Mouse (Mus musculus): ENCODE measurements around the gene Arl9. TPM values are rescaled to one million over a fixed set of nuclear protein-coding genes. Genes with fewer than 3 reads are reported as not detected.

Arl9 gene
- polyA plus RNA-seq, 1 experiment from 2014 or later = not detected

DNA sequence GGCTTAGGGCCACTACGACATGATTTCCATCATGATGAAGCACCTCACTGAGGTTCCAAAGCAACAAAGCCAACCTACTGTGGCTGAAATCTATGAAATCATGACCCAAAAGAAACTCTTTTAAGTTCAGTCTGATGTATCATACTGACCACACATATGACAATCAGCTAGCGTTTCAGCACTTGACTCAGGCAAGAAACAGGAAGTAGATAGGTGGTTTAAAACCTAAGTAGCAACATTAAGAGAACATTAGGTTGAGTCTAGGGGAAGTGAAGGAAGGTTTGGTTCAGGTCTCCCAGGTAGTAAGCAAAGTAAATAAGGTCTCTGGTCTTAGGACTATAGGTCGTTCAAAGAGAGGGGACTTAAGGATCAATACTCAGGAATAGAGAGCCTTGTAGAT is 30.4 kb upstream of the Arl9 start:
- H3K9ac ChIP-seq (ENCODE audit: low read depth, low read length) = peak overlapping the region; percentile 74
- H3K27ac ChIP-seq (ENCODE audit: low read depth, low read length) = no peak overlapping the region
- peak overlapping the region; percentile 88 for H3K4me2 ChIP-seq (ENCODE audit: low read length)
- H3K9me3 ChIP-seq (ENCODE audit: control insufficient read depth, low read length) = no peaks in the 10 kb centered on the region
- H3K4me1 ChIP-seq (ENCODE audit: control insufficient read depth, insufficient read depth, low read depth, low read length) = peaks cover 12% of the 10 kb centered on the region
- H3K36me3 ChIP-seq (ENCODE audit: control insufficient read depth, insufficient read depth, low read length) = peaks cover 5% of the 10 kb centered on the region
- ATAC-seq = no peak
- H3K27me3 ChIP-seq (replicated peaks; ENCODE audit: control insufficient read depth, insufficient read depth, low read length) = no peaks in the 10 kb centered on the region
- 75% methylated on average over 3 of the region's 3 CpGs for WGBS
- H3K4me3 ChIP-seq (ENCODE audit: low read length) = peak overlapping the region; percentile 68

GRCm38 (mm10) chr5:76974207-76974553 is 29.7 kb upstream of the Arl9 start:
- H3K9ac ChIP-seq (ENCODE audit: low read depth, low read length) = peak overlapping the region; percentile 74
- no peaks in the 10 kb centered on the region for H3K9me3 ChIP-seq (ENCODE audit: control insufficient read depth, low read length)
- ATAC-seq = peak; percentile 65
- WGBS = 2% methylated on average over 17 of the region's 17 CpGs
- peaks cover 12% of the 10 kb centered on the region for H3K4me1 ChIP-seq (ENCODE audit: control insufficient read depth, insufficient read depth, low read depth, low read length)
- H3K4me2 ChIP-seq (ENCODE audit: low read length) = peak overlapping the region; percentile 88
- no peaks in the 10 kb centered on the region for H3K27me3 ChIP-seq (replicated peaks; ENCODE audit: control insufficient read depth, insufficient read depth, low read length)
- H3K36me3 ChIP-seq (ENCODE audit: control insufficient read depth, insufficient read depth, low read length) = peaks cover 2% of the 10 kb centered on the region
- no peak overlapping the region for H3K27ac ChIP-seq (ENCODE audit: low read depth, low read length)
- peak overlapping the region; percentile 68 for H3K4me3 ChIP-seq (ENCODE audit: low read length)

DNA sequence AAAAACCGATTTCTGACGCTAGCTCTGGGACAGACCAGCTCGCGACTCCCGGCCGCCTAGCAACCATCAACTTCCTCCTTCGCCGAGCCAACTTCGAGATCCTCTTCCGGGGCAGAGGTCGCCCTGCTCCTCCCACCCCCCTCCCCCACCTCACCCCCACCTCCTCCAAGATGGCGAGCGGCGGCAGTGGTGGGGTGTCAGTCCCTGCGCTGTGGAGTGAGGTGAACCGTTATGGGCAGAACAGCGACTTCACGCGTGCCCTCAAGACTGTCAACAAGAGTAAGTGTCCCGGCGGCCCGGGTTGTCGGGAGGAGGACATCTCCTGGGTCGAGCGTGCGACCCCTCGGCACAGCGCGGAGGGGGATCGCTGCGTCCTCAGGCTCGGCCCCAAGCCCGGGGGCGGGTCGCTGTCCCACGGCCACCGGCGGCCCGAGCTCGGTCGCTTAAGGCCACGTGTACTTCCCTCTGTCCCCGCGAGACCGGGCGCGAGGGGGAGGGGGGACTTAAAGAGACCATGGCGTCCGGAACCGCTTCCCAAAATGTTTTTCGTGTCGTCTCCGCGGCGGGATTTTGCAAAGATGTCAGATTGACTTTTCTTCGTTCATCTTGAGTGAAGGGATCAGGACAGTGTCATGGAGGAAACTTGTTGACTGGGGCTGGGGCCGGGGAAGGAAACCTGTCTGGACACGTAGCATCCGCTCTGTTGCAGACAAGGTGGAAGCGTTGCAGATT is 29.1 kb upstream of the Arl9 start, which contains the start of gene Srp72:
Gene Srp72, plus strand, starts transcription at position 130 of the 732 bp plus-strand sequence.
- H3K4me2 ChIP-seq (ENCODE audit: low read length) = peak within 1 kb of the TSS; percentile 88
- no peaks in the 10 kb centered on the region for H3K9me3 ChIP-seq (ENCODE audit: control insufficient read depth, low read length)
- WGBS = under 1% methylated on average over 51 of the region's 60 CpGs
- no peaks in the 10 kb centered on the region for H3K27me3 ChIP-seq (replicated peaks; ENCODE audit: control insufficient read depth, insufficient read depth, low read length)
- peak within 1 kb of the TSS; percentile 68 for H3K4me3 ChIP-seq (ENCODE audit: low read length)
- H3K27ac ChIP-seq (ENCODE audit: low read depth, low read length) = peak within 1 kb of the TSS; percentile 77
- peak; percentile 95 for ATAC-seq
- peak within 1 kb of the TSS; percentile 74 for H3K9ac ChIP-seq (ENCODE audit: low read depth, low read length)
- H3K4me1 ChIP-seq (ENCODE audit: control insufficient read depth, insufficient read depth, low read depth, low read length) = peaks cover 12% of the 10 kb centered on the region
- H3K36me3 ChIP-seq (ENCODE audit: control insufficient read depth, insufficient read depth, low read length) = peaks cover 5% of the 10 kb centered on the region

GRCm38 (mm10) chr5:76975736-76976135 is 28.1 kb upstream of the Arl9 start:
- H3K36me3 ChIP-seq (ENCODE audit: control insufficient read depth, insufficient read depth, low read length) = peaks cover 11% of the 10 kb centered on the region
- H3K27me3 ChIP-seq (replicated peaks; ENCODE audit: control insufficient read depth, insufficient read depth, low read length) = no peaks in the 10 kb centered on the region
- H3K9ac ChIP-seq (ENCODE audit: low read depth, low read length) = no peak overlapping the region
- peaks cover 12% of the 10 kb centered on the region for H3K4me1 ChIP-seq (ENCODE audit: control insufficient read depth, insufficient read depth, low read depth, low read length)
- H3K4me2 ChIP-seq (ENCODE audit: low read length) = peak overlapping the region; percentile 67
- H3K9me3 ChIP-seq (ENCODE audit: control insufficient read depth, low read length) = no peaks in the 10 kb centered on the region
- H3K4me3 ChIP-seq (ENCODE audit: low read length) = peak overlapping the region; percentile 68; the same call in 1 of the 2 replicates
- H3K27ac ChIP-seq (ENCODE audit: low read depth, low read length) = no peak overlapping the region
- no peak for ATAC-seq
- 85% methylated on average over 8 of the region's 8 CpGs for WGBS

- no peak overlapping the region for H3K4me3 ChIP-seq (ENCODE audit: low read length)
- ATAC-seq = no peak
- no peaks in the 10 kb centered on the region for H3K4me1 ChIP-seq (ENCODE audit: control insufficient read depth, insufficient read depth, low read depth, low read length)
- H3K4me2 ChIP-seq (ENCODE audit: low read length) = no peak overlapping the region
- WGBS = 92% methylated on average over 11 of the region's 11 CpGs
- H3K9ac ChIP-seq (ENCODE audit: low read depth, low read length) = no peak overlapping the region
- no peaks in the 10 kb centered on the region for H3K27me3 ChIP-seq (replicated peaks; ENCODE audit: control insufficient read depth, insufficient read depth, low read length)
- H3K36me3 ChIP-seq (ENCODE audit: control insufficient read depth, insufficient read depth, low read length) = peaks cover 51% of the 10 kb centered on the region
- no peak overlapping the region for H3K27ac ChIP-seq (ENCODE audit: low read depth, low read length)
- no peaks in the 10 kb centered on the region for H3K9me3 ChIP-seq (ENCODE audit: control insufficient read depth, low read length)
These were observed 19.8 kb upstream of the Arl9 start for GRCm38 (mm10) chr5:76984015-76984414.

DNA sequence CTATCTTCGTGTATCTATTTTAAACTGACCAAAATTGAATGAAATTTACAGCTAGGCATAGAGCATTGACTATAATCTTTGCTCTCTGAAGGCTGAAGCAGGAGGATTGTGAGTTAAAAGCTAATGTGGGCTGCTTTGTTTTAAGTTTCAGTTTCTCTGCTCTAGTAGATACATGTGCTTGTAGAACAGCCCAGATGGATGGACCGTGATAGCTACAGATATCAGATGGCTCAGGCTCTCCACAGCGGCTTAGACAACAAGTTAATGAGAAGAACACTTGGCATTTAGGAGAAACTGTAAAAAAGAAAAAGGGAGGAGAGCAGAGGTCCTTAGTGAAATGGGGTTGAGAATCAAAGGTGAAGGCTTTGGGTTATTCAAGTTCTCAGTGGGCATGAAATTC is 13.1 kb upstream of the Arl9 start:
- H3K27me3 ChIP-seq (replicated peaks; ENCODE audit: control insufficient read depth, insufficient read depth, low read length) = no peaks in the 10 kb centered on the region
- no peak for ATAC-seq
- H3K4me1 ChIP-seq (ENCODE audit: control insufficient read depth, insufficient read depth, low read depth, low read length) = no peaks in the 10 kb centered on the region
- H3K9ac ChIP-seq (ENCODE audit: low read depth, low read length) = no peak overlapping the region
- WGBS = 98% methylated on average over 3 of the region's 3 CpGs
- H3K27ac ChIP-seq (ENCODE audit: low read depth, low read length) = no peak overlapping the region
- H3K4me2 ChIP-seq (ENCODE audit: low read length) = no peak overlapping the region
- H3K9me3 ChIP-seq (ENCODE audit: control insufficient read depth, low read length) = no peaks in the 10 kb centered on the region
- peaks cover 53% of the 10 kb centered on the region for H3K36me3 ChIP-seq (ENCODE audit: control insufficient read depth, insufficient read depth, low read length)
- H3K4me3 ChIP-seq (ENCODE audit: low read length) = no peak overlapping the region

DNA sequence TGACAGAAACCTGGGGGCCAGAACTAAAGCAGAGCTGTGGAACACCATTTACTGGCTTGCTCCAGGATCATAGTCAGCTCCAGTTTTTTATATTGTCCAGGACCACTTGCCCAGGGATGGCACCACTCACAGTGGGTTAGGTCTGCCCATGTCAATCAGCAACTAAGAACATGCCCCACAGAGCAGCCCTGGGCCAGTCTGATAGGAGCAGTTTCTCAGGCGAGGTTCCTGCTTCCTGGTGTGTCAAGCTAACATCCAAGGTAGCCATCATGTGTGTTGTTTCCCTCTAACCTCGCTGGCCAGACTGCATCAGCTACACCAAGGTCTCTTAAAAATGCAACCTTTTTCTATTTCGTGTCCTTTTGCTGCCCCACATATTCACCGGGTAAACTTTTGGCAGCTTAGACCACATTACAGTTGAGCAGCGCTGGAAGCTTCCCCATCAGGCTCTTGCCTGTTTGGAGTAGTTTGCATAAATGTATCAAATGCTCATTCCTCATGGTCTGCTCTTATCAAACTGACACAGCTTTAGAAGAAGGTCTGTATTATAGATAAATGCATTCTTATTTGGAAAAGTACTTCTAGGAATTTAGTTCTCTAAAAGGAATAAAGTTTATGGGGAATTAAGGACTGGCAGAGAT is 10.6 kb upstream of the Arl9 start:
- peaks cover 59% of the 10 kb centered on the region for H3K36me3 ChIP-seq (ENCODE audit: control insufficient read depth, insufficient read depth, low read length)
- no peak overlapping the region for H3K4me2 ChIP-seq (ENCODE audit: low read length)
- H3K9ac ChIP-seq (ENCODE audit: low read depth, low read length) = no peak overlapping the region
- H3K9me3 ChIP-seq (ENCODE audit: control insufficient read depth, low read length) = no peaks in the 10 kb centered on the region
- 93% methylated on average over 5 of the region's 5 CpGs for WGBS
- no peaks in the 10 kb centered on the region for H3K4me1 ChIP-seq (ENCODE audit: control insufficient read depth, insufficient read depth, low read depth, low read length)
- no peak overlapping the region for H3K4me3 ChIP-seq (ENCODE audit: low read length)
- H3K27ac ChIP-seq (ENCODE audit: low read depth, low read length) = no peak overlapping the region
- ATAC-seq = no peak
- no peaks in the 10 kb centered on the region for H3K27me3 ChIP-seq (replicated peaks; ENCODE audit: control insufficient read depth, insufficient read depth, low read length)

GRCm38 (mm10) chr5:76998416-76998815 is 5.4 kb upstream of the Arl9 start:
- Histone ChIP-seq H3K36me3 (ENCODE audit: control insufficient read depth, insufficient read depth, low read length) (peaks cover 33% of the 10 kb centered on the region), H3K9me3 (ENCODE audit: control insufficient read depth, low read length) (no peaks in the 10 kb centered on the region), H3K4me2 (ENCODE audit: low read length) (no peak overlapping the region), H3K27ac (ENCODE audit: low read depth, low read length) (no peak overlapping the region), H3K4me3 (ENCODE audit: low read length) (no peak overlapping the region), H3K9ac (ENCODE audit: low read depth, low read length) (no peak overlapping the region), H3K27me3 (replicated peaks; ENCODE audit: control insufficient read depth, insufficient read depth, low read length) (no peaks in the 10 kb centered on the region), H3K4me1 (ENCODE audit: control insufficient read depth, insufficient read depth, low read depth, low read length) (no peaks in the 10 kb centered on the region)
- WGBS = 53% methylated on average over 5 of the region's 5 CpGs
- 0 out of 2 replicates have a peak, but pooled peaks have one; percentile 63 for ATAC-seq

DNA sequence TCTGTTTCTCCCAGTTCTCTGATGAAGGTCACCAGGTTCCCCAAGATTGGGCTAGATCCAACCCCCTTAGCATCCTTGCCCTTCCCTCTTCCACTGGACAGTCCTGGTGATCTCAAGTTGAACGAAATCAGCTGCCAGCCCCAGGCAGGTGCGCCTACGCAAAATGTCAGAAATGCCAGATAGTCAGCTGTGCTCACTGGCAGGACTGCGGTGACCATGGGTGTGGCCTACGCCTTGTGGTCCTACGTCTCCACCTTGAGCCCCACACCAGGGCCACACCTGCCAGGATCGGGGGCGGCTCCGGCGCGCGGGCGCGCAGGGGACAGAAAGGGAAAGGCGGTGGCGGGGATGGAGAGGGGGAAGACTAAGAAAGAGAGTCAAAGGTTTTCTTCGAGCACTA is 2.7 kb upstream of the Arl9 start:
- H3K27me3 ChIP-seq (replicated peaks; ENCODE audit: control insufficient read depth, insufficient read depth, low read length) = no peaks in the 10 kb centered on the region
- H3K9ac ChIP-seq (ENCODE audit: low read depth, low read length) = no peak overlapping the region
- no peaks in the 10 kb centered on the region for H3K4me1 ChIP-seq (ENCODE audit: control insufficient read depth, insufficient read depth, low read depth, low read length)
- H3K4me2 ChIP-seq (ENCODE audit: low read length) = no peak overlapping the region
- H3K9me3 ChIP-seq (ENCODE audit: control insufficient read depth, low read length) = no peaks in the 10 kb centered on the region
- no peak for ATAC-seq
- no peak overlapping the region for H3K27ac ChIP-seq (ENCODE audit: low read depth, low read length)
- 89% methylated on average over 17 of the region's 17 CpGs for WGBS
- peaks cover 17% of the 10 kb centered on the region for H3K36me3 ChIP-seq (ENCODE audit: control insufficient read depth, insufficient read depth, low read length)
- no peak overlapping the region for H3K4me3 ChIP-seq (ENCODE audit: low read length)

Data from hindbrain, embryonic 16.5 days (tissue).